Mouse (Mus musculus) liver, embryonic 14.5 days (tissue): ENCODE measurements at regions not wholly inside any gene's neighbourhood (a gene's known extent, or its start where the extent isn't known, plus 50 kb on each side); places are given as distances from the start of the nearest gene placed in this dataset.

ENCODE experiments used
- CTCF ChIP-seq: IDR thresholded peaks from 2 replicates; pipeline ENCODE4 v1.5.1; 2016; ENCODE audit warnings: antibody characterized with exemption, low read depth, control low read depth
- EP300 ChIP-seq: IDR thresholded peaks from 2 replicates; pipeline ENCODE4 v1.6.1; 2016; ENCODE audit warnings: antibody characterized with exemption, low read depth

- no peak for TF ChIP-seq CTCF
- TF ChIP-seq EP300, result no peak
Observed at GRCm38 (mm10) chr6:51675342-51675945, 151.7 kb downstream of the Snx10 start.
